Mouse (Mus musculus): ENCODE data around the gene Syt9. TPM values are rescaled to one million over a fixed set of nuclear protein-coding genes. Genes with fewer than 3 reads are reported as not detected.

Gene Syt9
- polyA plus RNA-seq, 1 experiment from 2014 or later, result 7.7 TPM

DNA sequence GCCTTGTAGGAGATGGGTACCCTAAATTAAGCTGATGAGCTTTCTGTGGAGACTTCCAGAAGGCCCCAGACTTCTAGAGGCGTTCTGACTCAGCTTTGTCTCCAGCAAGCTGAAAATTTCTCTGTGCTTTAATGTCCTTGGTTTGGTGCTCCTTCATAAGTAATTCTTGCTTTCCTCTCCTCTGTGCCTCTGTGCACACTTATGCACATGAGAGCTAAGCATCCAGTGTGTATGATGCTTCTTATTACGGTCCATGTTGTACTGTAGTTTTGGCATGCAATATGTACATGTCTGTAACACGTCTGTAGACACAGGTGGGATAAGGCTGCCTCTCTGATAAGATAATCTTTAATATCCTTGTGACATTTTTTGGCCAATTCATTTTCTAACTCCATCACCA, 227.4 kb downstream of the Syt9 start:
- Histone ChIP-seq H3K4me3 (no peak overlapping the region), H3K27me3 (peaks cover 7% of the 10 kb centered on the region; the same call in 1 of the 2 replicates), H3K4me1 (replicated peaks) (peaks cover 14% of the 10 kb centered on the region), H3K4me2 (no peak overlapping the region), H3K27ac (replicated peaks) (no peak overlapping the region), H3K36me3 (no peaks in the 10 kb centered on the region), H3K9ac (no peak overlapping the region), H3K9me3 (no peaks in the 10 kb centered on the region)
- 86% methylated on average over 3 of the region's 3 CpGs for WGBS
- no peak for ATAC-seq (ENCODE audit: low read depth)

Other genes starting within 250 kb of the Syt9 start
- not detected in 2 replicates for gene Olfr715, start 239.6 kb upstream of the Syt9 start, polyA plus RNA-seq (2015; fragmentation: Nextera tagmentation; extraction: Ambion mirVana)
- gene Olfr716, start 232.4 kb upstream of the Syt9 start, polyA plus RNA-seq (2015; fragmentation: Nextera tagmentation; extraction: Ambion mirVana), result not detected in 2 replicates
- not detected in 2 replicates for gene Nlrp14, start 203.7 kb upstream of the Syt9 start, polyA plus RNA-seq (2015; fragmentation: Nextera tagmentation; extraction: Ambion mirVana)
- gene Rbmxl2, start 161.3 kb upstream of the Syt9 start, polyA plus RNA-seq (2015; fragmentation: Nextera tagmentation; extraction: Ambion mirVana), result not detected in 2 replicates
- 4.4 and 5.7 TPM in 2 replicates for gene Olfml1, start 196.7 kb downstream of the Syt9 start, polyA plus RNA-seq (2015; fragmentation: Nextera tagmentation; extraction: Ambion mirVana)
- 1.7 and 2.4 TPM in 2 replicates for gene Ppfibp2, start 224.5 kb downstream of the Syt9 start, polyA plus RNA-seq (2015; fragmentation: Nextera tagmentation; extraction: Ambion mirVana)